Mouse (Mus musculus) embryo, embryonic 9.5 days (tissue): ENCODE results near the gene Tspo2.

Experiments
- DNase-seq: peaks from one replicate; pipeline ENCODE4 v3.0.0-alpha.2; 2017; ENCODE audit errors: extremely low spot score

Tspo2 gene

DNA sequence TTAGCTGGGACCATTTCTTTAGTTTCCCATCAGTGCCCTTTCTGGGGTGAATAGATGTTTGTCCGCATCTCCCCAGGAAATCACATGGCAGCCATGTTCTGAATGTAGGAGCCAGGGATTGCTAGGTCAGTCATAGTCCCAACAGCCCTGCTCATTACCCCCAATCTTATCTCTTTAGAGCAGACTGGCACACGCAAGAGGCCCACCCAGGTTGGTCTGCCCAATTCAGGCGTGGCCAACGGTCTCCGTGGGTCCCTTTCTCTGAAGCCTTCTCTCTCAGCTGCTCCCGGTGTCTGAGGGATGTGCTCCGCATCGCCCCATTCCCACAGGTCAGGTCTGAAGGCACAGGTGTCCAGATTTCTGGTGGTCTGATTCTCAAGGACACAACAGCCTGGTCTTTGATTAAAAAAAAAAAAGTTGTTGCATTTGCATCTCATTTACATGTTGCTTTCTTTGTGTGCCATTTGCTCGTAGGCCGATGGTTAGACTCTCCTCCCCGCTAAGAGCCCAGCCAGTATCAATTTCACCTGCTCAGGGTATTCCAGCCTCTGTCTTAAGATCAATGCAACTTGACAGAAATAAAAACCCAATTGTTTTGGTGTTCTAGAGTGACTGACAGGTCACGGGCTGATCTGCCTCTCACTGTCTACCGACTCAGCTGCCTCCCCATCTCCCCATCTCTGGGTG, 513 bp downstream of the Tspo2 start:
- DNase-seq = no peak

DNA sequence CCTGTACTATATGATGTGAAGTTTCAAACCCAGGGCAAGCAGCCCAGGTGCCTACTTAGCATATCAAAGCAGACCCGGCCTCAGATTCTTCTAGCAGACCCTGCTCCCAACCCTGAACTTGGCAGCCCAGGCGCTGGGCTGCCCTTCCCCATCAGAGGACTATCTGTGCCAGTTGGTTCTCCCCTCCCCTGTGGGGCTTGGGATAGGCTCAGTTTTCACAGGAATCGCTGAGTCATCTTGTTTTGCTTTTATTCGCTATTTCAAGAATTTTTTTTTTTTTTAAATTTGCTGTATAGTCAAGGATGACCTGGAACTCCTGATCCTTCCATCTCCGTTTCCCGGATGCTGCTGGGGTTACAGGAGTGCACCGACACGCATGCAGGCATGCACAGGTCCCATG, 3.6 kb downstream of the Tspo2 start:
- no peak for DNase-seq

DNA sequence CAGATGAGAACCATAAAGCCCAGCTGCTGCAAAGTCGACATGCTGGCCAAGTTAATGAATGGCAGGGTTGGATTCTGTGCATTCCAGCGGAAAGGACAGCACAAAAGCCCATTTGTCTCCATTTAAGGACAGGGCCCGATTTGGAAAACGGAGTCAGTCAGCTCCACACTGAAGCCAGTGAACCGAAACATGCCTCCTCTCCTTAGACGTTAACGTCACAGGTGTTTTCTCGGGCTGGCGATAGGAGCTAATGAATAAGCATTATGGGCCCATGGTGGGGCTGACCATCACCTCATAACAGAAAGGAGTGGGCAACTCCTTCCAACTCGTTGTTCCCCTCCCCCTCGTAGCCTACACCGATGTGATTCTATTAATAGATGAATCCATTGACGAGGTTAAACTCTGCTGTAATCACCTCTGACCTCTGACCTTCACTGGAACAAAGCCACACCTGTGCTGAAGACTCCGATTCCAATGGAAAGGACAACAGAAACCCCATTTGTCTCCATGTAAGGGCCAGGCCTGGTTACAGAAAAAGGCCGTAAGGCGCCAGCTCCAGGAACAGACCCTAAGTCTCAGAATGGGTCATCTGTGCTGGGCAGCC, 7.7 kb downstream of the Tspo2 start:
- DNase-seq = no peak

DNA sequence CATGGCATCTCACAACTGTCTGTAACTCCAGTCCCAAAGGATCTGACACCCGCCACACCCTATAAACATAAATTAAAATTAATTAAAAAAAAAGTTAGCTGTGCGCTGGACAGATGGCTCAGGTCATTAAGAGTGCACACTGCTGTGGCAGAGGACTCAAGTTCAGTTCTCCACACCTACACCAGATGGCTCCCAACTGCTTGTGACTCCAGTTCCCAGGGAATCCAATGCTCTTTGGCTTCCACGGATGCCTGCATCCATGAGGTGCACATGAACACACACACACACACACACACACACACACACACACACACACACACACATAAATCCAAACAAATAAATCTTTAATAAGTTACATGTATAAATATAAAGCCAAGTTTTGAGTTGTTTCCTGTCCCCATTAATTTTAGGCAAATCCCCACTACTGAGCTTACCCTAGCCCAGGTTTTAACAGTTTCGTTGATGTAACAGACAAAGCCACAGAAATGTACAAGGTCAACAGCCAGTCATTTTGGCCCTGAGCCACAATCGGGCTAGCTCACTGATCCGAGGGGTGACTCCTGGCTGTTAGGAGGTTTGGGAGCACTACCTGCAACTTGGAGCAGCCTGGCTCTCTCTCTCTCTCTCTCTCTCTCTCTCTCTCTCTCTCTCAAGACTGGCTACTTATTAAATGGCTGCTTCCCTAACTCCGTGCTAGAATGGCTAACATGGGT, 8.4 kb downstream of the Tspo2 start:
- no peak for DNase-seq

DNA sequence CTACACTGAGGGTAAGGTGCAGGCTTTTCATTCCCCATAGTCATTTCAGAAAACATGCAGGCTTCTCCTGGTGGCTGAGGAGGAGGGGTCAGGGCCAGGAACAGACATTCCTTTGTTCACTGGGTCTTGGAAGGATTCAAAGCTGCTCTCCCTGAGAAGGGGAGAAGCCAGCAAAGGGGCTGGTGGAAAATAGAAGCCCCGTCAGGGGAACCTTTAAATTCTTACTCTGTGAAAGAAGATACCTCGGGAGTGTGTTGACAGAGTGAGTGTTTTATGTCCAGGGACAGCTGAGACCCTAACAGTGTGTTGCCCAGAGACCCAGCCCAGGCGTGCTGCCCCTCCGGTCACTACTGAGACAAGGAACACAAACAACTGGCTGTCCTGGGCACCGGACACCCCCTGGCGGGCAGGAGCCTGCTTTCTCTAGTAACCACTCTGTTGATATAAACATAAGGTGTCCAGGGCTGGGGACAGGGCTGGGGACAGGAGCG, 13.9 kb downstream of the Tspo2 start:
- peak; percentile 59 for DNase-seq

DNA sequence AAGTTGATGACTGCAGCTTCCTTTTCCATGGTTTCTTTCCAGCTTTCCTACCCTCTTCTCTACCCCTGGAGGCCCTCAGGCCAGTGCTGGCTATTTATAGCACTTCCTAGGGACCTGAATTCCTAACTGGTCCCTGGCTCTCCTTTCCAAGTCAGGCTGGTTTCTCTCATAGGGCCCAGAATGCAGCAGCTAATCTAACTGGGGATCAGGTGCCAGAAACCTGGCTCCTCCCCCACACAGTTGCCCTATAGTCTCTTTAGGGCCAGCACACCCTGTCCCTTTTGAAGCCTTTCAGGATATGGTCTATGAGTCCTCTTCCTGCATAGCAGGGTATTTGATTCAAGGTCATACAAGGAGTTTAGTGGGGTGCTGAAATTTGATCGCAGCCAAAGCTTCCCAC, 14.8 kb downstream of the Tspo2 start:
- DNase-seq = no peak

DNA sequence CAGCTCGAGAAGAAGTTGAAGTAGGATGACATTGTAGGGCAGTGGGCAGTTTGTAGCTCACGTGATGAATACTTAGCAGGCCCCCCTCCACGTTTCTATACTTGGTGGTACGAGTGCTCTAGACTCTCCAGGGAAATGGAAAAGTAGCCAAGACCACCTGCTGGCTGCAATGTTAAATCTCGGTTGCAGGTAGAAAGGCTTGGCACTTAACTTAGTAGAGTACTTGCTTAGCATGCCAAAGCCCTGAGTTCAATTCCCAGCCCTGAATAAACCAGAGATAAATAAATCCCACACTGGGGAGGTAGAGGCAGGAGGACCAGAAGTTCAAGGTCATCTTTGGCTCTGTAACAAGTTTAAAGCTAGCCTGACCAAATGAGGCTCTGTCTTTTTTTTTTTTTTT, 16.8 kb downstream of the Tspo2 start:
- DNase-seq = no peak

DNA sequence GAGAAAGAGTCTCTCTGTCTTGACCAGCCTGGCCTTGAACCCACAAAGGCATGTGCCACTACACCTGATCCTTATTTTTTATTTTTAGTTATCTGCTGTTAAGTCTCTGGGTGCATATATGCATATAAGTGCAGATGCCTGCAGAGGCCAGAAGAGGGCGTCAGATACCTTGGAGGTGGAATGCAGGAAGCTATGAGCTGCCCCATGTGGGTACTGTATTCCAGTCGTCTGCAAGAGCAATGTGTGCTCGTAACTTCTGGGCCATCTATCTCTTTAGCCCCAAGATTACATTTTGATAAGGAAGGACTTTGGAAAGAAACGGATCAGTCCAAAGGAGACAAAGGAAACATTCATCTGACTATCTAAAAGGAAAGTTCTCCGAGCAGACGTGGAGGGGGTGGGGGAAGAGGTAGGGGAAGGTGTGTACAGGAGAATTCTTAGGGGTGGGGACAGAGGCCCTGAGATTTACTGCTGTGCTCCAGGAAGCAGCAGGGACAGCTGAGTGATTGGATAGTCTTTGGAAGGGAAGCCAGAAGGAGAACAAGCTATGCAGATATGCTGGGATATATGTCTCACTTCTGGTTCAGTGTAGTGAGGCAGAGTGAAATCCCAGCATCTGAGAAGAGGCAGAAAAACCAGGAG, 17.5 kb downstream of the Tspo2 start:
- no peak for DNase-seq

DNA sequence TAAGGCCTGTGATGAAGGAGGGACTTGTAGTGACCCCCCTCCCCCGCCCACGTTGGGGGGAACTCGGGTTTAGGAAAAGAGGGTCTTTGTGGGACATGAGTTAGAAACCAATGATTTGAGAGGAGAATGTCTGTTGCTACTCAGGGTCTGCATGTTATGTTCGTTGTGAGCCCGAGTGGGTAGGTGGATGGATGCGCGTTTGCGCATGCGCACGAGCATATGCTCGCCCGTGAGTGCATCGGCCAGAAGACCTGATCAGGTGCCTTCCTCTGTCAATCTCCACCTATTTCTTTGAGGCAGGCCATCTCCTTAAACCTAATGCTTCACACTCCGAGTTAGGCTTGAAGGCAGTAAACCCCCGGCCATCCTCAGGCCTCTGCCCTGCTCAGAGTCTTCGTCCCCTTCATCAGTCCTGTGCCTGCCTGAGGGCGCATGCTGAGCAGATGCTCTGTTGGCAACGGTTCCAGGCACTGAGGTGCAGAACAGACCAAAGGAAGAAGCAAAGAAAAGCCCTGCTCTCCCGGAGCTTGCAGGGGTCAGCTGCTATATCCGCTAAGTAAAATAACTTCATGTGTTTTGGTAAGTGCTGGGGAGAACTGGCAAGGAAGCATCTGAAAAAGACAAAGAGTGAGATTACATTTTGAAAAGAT, 18.2 kb downstream of the Tspo2 start:
- DNase-seq = no peak

DNA sequence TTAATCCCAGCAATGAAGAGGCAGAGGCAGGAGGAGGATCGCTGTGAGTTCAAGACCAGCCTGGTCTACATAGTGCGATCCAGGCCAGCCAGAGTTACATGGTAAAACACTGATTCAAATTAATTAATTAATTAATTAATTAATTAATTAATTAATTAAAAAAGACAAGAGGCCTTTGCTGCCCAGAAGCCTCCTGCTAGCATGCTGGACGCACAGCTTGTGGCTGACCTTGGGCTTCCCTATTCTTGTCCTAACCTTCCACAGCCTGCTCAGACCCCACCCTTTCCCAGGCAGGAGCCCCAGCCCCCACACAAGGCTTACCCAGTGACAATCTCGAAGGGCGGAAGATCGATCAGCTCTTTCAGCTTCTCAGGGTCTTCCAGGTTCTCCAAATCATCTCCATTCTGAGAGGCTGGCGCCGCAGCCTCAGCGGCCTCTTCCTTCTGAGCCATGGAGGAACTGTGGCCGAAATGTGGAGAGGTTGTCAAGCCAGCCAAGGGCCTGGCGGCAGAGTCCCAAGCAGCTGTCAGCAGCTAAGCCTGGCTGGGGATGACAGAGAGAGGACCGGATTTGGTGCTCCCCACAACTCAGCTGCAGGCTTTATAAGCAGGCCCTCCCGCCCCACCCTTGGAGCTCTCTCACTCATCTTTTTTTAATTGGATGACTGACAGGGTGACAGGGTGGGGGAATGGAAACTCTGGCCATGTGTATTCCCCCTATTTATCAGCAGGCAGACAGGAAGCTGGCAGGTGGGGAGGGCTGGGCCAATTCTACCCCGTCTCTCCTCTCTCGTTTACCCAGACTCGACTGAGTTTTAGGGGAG, 19.0 kb downstream of the Tspo2 start, which contains the start of gene Apobec2:
Gene Apobec2 (minus strand): TSS at position 773 of the 823 bp plus-strand sequence.
- no peak for DNase-seq

DNA sequence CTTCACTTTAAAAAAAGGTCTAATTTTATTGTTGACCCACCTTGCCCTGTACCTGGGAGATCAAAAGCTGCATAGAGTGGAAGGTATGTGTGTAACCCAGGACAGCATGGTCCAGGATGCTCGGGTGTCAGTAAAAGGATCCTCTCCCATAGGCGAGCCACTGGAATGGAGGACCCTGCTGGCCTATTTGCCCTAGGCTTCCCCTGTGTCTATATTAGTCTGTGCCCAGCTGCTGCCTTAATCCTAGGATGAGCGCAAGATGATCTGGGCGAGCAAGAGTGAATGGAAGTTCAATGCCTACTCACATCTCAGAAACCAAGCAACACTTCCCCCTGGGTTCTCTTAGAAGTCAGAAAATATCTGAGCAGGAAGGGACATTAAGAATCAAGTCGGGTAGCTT, 20.3 kb downstream of the Tspo2 start:
- DNase-seq = no peak

DNA sequence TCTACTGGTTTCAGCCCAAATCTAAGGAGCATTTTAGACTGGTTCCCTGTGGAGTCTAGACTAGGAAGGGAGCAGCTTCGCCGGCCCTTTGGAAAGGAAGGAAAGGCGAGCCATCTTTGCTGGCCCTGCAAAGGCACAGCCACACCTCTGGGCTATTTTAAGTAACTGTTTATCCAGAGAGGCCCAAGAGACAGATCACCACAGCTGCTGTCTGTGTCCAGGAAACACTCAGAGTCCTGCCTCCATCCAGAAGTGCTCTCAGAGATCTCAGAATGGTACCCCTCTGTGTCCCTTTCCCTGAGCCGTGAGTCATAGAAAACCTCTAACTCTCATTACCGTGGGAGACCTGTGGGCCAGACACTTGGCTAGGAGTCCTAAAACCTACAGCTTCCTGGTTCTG, 20.9 kb downstream of the Tspo2 start:
- no peak for DNase-seq

DNA sequence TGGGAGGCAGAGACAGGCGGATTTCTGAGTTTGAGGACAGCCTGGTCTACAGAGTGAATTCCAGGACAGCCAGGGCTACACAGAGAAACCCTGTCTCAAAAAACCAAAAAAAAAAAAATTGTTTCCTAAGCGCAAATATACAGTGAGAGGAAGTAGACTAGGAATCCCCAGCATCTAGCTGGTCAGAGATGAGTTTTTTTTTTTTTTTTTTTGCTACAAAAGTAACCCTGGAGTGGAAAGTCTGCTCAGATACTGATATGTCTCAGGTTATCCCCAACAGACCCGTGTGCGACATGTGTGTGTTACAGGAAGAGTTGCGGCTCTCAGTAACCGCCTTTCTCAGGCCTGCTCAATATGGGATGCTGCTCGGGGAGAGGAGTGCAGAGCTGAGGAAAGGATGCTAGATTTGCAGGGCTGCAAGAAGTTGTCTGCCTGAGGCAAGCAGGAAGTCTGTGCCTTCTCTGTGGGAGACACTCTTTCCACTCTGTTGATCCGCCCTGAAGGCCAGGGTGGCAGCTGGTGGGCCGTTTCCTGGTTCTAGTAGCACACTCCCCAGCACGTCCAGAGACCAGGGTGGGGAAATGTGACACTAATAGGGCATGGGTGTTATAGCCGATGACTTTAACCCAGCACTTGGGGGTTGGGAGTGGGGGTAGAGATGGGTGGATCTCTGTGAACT, 23.3 kb downstream of the Tspo2 start:
- no peak for DNase-seq

DNA sequence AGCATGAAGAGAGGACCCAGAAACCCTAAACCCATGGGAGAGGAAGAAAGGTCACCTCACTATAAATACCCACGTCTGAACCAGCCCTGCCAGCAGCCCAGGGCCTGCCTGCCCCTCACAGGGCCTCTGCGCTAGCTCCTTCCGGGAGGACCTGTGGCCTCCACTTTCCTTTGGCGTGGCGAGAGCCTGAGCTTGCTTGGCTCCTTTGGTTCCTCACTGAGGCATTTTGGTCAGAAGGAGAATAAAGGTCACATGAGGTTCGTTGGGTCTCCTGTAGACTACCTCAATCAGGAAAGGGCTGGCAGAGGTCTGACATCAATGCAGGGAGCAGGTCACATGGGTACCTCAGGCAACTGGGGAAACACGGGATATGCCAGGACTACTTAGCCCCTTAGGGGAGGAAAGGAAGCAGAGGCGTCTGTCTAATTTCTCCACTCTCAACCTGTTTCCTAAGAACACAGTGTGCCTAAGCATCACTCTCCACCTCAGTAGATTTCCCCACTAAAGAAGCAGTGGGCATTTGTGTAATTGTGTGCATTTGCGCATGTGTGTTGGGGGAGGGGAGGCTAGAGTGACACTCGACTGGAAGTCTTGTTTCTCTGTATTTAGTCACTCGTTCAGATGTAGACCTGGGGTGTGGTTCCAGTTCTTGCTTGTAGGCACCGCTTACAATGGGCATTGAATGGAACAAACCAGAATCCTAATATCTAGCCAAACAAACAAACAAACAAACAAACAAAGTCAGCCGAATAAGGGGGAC, 24.2 kb downstream of the Tspo2 start:
- no peak for DNase-seq

DNA sequence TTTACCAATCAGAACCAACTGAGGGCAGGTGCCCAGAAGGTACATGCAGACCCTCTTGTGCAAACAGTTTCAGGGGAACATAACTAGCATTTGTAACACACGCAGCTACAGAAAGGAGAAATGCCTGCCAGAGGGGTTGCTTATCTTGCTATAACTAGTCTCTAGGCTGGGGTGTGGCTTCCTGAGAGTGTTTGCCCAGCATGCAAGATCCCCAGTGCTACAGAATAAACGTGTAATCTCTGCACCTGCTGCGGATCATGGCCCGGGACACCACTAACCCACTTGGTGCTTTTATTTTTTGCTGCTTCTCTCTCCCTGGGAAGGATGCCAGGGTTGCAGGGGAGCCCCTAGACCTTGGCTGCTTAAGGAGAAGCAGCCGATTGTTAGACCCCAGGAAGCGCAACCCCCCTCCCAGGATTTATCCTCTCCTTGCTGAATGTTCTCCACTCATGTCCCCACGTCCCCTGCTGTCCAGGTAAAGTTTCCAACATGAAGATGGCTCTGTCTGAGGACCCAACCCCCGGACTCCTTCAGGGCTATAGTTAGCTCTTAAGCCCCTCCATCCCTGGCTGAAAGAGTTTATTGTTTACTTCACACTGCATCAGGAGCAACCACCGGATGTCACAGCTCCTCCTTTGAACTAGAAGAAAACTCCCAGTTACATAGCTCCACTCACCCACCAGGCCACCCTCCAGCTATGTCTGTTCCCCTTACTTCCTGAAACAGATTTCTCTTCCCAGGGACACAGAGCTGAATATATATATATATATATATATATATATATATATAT, 25.3 kb downstream of the Tspo2 start:
- no peak for DNase-seq

DNA sequence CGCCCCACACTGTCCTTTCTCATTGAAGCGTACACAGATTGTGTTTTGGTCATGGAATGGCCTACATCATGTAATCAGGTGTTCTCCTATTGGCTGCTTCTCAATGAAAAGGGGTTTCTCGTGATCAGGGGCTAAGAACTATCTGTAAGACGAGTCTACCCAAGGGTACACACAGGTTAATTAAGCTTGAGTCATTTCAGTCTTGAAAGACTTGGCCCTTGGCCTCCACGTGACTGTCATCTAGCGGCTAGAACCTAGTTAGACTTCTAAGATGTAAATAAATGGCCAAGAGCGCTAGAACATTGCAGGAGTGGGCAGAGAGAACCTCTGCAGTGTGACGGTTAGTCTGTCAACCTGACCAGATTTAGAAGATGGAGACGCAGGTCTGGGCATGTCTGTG, 27.1 kb downstream of the Tspo2 start:
- no peak for DNase-seq

DNA sequence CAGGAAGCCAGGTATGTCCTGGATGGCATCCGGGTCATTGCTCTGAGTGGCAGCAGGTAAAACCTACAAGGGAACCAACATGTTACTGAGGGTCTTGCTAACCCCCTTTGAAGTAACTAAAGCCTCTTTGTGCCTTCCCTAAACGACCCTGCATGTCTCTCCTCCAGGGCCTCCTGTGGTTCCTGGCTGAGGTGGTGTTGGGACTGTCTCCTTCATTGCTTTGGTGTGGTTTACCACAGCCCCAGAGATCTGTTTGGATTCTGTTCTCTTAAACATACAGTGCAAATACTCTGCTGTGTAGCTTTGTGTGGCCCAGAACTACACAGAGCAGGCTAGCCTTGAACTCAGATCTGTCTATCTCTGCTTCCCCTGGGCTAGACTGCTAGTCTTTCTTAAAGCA, 31.8 kb downstream of the Tspo2 start:
- no peak for DNase-seq

DNA sequence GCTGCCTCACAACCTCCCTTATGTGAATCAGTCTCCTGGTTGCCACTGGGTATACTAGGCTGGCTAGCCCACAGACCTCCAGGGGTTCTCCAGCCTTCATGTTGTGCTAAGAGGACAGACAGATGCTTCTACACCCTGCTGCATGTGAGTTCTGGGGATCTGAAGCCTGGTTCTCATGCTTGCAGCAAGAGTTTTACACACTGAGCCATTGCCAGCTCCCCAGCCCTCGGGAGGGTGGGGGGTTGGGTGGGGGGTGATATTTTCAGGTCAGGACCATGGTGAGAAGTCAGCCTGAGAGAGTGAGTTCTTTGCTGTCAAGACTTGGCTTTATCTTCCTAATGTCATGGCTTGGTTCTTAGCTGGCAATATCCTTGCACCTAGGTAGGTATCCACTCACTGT, 32.5 kb downstream of the Tspo2 start:
- DNase-seq = no peak

DNA sequence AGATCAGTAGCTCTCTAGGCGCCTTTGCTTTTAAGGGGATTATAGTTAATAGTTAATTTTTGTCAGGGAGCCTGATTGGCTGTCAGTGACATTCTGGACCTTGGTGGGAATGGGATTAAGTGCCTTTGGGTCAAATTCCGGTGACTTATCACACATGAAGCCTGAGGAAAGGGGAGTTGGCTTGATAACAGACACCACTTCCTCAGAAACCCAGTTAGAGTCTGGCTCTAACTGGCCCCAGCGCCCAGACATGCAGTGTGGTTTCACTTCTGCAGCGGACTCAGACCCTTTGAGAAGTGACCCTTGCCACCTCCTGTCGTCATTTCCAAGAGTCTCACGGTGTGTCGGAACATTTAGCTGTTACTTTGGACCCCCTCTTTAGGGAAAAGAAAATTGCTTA, 33.1 kb downstream of the Tspo2 start:
- no peak for DNase-seq
